Mouse (Mus musculus) embryonic facial prominence, embryonic 14.5 days (tissue): ENCODE data around the gene C5ar1. TPM values are rescaled to one million over a fixed set of nuclear protein-coding genes. Genes with fewer than 3 reads are reported as not detected.

Experiments
- ATAC-seq: fragments of 200-750 bp; cut with Nextera tagmentation; 2 replicates; pipeline ENCODE4 v1.8.0; 2017; ENCODE audit warnings: low read depth, moderate number of reproducible peaks, moderate TSS enrichment
- DNase-seq: peaks from one replicate; pipeline ENCODE4 v3.0.0-alpha.2; 2015; ENCODE audit warnings: low spot score
- H3K27ac ChIP-seq: fragments of 300-500 bp; sonication (generic); replicated peaks from 2 replicates; pipeline ENCODE4 v1.5.1; 2014; ENCODE audit warnings: low read depth, mild to moderate bottlenecking, low read length, moderate library complexity
- H3K27me3 ChIP-seq: fragments of 300-500 bp; sonication (generic); replicated peaks from 2 replicates; pipeline ENCODE4 v1.6.1; 2014; ENCODE audit warnings: low read length; ENCODE audit not compliant: control insufficient read depth, insufficient read depth
- H3K36me3 ChIP-seq: fragments of 300-500 bp; sonication (generic); 2 replicates; pipeline ENCODE4 v1.6.1; 2014; ENCODE audit warnings: low read length, mixed read lengths; ENCODE audit not compliant: control insufficient read depth, insufficient read depth
- H3K4me1 ChIP-seq: fragments of 300-500 bp; sonication (generic); 2 replicates; pipeline ENCODE4 v1.6.1; 2014; ENCODE audit warnings: antibody characterized with exemption, low read length; ENCODE audit not compliant: control insufficient read depth, insufficient read depth
- H3K4me2 ChIP-seq: fragments of 300-500 bp; sonication (generic); 2 replicates; pipeline ENCODE4 v1.6.1; 2014; ENCODE audit warnings: low read depth, mild to moderate bottlenecking, low read length, moderate library complexity, mixed read lengths
- H3K4me3 ChIP-seq: fragments of 300-500 bp; sonication (generic); 2 replicates; pipeline ENCODE4 v1.5.1; 2014; ENCODE audit warnings: low read depth, mild to moderate bottlenecking, low read length
- H3K9ac ChIP-seq: fragments of 300-500 bp; sonication (generic); 2 replicates; pipeline ENCODE4 v1.6.1; 2014; ENCODE audit warnings: low read depth, mild to moderate bottlenecking, low read length, moderate library complexity, mixed read lengths
- H3K9me3 ChIP-seq: fragments of 300-500 bp; sonication (generic); 2 replicates; pipeline ENCODE4 v1.6.1; 2016; ENCODE audit warnings: low read length; ENCODE audit not compliant: control insufficient read depth
- WGBS: fragments of 180-500 bp; shearing (Covaris S2); extraction: QIAGEN DNeasy Blood & Tissue Kit; methylation state at CpG from one replicate; pipeline ENCODE4 v1.1.7; 2014; 5-methylcytosine and 5-hydroxymethylcytosine counted together
- polyA plus RNA-seq: library from polyadenylated mRNA; unstranded; fragments of >200 nt; fragmentation: Nextera tagmentation; extraction: Ambion mirVana; gene quantifications from 2 replicates; pipeline ENCODE4 v1.2.1, GENCODE M21; 2014

The C5ar1 gene
- polyA plus RNA-seq, 1 experiment from 2014 or later, result 4.1 TPM

DNA sequence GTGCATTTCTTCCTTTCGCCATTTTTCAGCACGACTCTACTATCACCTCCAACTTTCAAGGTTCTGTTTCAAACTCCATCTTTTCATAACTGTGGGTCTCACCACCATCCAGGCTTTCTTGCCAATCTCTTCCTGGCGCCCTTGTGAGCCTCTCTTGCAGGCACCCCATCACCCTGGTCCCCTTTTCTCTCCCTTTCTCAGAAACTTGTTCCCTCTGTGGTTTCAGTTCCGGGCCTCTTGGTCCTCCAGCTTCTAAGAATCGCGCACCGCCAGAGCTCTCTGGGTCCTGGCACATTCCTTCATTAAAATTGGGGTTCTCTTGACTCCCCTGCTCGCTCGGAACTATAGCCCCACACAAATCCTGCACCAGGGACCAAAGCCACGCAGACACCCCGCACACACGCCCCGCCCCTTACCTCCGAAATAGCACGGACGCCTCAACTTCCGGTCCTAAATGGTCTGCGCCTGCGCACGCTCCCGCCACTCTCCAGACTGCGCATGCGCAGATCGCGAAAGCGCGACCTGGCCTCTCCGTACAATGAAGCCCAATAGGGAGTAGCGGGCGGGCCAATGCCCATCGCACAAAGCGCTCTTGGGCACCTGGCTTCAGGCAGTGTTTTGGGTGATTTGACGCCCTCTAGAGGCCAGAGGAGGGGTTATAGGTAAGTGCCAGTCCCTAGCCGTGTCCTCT, 37.6 kb downstream of the C5ar1 start, which contains the start of gene Dhx34:
Gene Dhx34 (minus strand): TSS at position 456 of the 691 bp plus-strand sequence.
- Histone ChIP-seq H3K9me3 (no peaks in the 10 kb centered on the region), H3K27me3 (no peaks in the 10 kb centered on the region), H3K4me2 (peak within 1 kb of the TSS; percentile 69), H3K4me1 (peaks cover 8% of the 10 kb centered on the region), H3K36me3 (peaks cover 13% of the 10 kb centered on the region), H3K9ac (peak within 1 kb of the TSS; percentile 89), H3K4me3 (peak within 1 kb of the TSS; percentile 77), H3K27ac (peak within 1 kb of the TSS; percentile 88)
- ATAC-seq (peak; percentile 98), DNase-seq (peak; percentile 96)
- WGBS, result 2% methylated on average over 34 of the region's 34 CpGs

DNA sequence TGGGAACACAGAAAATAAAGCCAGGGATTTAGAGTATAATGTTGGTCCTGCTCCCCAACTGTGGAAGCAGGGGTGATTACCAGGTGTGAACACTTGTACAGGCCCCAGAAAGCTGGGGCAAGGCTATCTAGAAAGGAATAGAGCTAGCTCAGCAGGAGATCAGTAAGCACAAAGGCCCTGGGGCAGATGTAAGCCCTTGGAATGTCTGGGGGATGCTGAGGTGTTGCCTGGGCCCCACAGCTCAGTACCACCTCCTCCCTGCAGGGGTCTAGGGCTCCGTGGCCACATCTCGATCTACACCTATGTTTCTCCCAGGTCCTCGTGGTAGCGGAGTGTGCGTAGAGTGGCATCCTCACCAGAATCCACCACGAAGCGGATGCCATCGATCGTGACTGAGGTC, 45.4 kb downstream of the C5ar1 start:
- no peak overlapping the region for H3K9ac ChIP-seq

DNA sequence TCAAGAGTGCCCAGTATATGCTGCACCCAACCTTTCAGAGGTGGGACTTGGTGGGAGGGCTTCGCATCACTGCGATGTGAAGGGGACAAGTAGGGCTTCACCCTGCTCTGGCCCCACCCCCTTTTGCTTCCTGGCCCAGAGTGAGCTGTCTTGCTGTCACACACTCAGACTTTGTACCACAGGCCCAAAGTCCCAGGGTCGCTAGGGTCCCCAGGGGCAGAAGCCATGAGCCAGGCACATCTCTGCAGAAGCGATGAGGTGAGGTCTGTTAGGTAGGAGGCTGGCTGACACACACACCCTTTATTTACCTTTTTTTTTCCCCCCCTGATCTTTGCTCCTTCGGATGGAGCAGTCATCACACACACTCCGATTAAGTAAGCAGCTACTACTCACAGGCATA, 46.1 kb downstream of the C5ar1 start:
- DNase-seq (no peak), ATAC-seq (no peak)
- Histone ChIP-seq H3K36me3 (peaks cover 88% of the 10 kb centered on the region), H3K9me3 (no peaks in the 10 kb centered on the region), H3K4me2 (no peak overlapping the region), H3K27me3 (no peaks in the 10 kb centered on the region), H3K4me1 (no peaks in the 10 kb centered on the region), H3K27ac (no peak overlapping the region), H3K9ac (no peak overlapping the region), H3K4me3 (no peak overlapping the region)
- 92% methylated on average over 6 of the region's 6 CpGs for WGBS

More for the DNA sequence above, 45.4 kb downstream of the C5ar1 start:
- no peak overlapping the region for H3K27ac ChIP-seq
- no peaks in the 10 kb centered on the region for H3K9me3 ChIP-seq
- no peaks in the 10 kb centered on the region for H3K4me1 ChIP-seq
- DNase-seq, result no peak
- no peak overlapping the region for H3K4me3 ChIP-seq
- peaks cover 82% of the 10 kb centered on the region for H3K36me3 ChIP-seq
- no peak for ATAC-seq
- H3K4me2 ChIP-seq, result no peak overlapping the region
- H3K27me3 ChIP-seq, result no peaks in the 10 kb centered on the region
- WGBS, result 90% methylated on average over 9 of the region's 9 CpGs

DNA sequence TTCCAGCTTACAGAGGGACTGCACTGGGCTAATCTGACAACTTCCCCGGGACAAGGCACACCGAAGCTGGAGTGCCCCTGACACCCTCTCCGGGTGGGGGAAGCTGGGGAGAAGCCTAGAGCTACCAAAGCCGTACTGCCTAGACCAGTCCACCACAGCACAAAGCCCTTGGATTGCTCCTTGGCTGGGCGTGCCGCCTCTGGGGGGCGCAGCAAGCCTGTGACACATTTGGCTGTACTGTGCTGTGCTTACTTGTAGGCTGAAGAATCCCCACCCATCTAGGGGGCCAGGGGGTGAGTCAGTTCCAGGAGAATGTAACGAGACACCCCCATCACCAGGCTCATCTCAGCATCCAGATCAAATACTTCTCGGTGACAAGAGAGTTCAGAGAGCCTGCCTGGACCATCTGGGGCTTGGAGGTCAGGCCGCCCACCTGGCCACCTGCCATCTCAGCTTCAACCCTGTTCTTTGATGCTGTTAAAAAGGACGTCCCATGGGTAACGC, 48.4 kb downstream of the C5ar1 start:
- Histone ChIP-seq H3K4me1 (no peaks in the 10 kb centered on the region), H3K4me2 (no peak overlapping the region), H3K9ac (no peak overlapping the region), H3K4me3 (no peak overlapping the region), H3K27ac (no peak overlapping the region), H3K9me3 (no peaks in the 10 kb centered on the region), H3K36me3 (peaks cover 67% of the 10 kb centered on the region), H3K27me3 (no peaks in the 10 kb centered on the region)
- WGBS, result 75% methylated on average over 12 of the region's 12 CpGs
- ATAC-seq, result 0 out of 2 replicates have a peak, but pooled peaks have one; percentile 35
- DNase-seq, result peak; percentile 12

DNA sequence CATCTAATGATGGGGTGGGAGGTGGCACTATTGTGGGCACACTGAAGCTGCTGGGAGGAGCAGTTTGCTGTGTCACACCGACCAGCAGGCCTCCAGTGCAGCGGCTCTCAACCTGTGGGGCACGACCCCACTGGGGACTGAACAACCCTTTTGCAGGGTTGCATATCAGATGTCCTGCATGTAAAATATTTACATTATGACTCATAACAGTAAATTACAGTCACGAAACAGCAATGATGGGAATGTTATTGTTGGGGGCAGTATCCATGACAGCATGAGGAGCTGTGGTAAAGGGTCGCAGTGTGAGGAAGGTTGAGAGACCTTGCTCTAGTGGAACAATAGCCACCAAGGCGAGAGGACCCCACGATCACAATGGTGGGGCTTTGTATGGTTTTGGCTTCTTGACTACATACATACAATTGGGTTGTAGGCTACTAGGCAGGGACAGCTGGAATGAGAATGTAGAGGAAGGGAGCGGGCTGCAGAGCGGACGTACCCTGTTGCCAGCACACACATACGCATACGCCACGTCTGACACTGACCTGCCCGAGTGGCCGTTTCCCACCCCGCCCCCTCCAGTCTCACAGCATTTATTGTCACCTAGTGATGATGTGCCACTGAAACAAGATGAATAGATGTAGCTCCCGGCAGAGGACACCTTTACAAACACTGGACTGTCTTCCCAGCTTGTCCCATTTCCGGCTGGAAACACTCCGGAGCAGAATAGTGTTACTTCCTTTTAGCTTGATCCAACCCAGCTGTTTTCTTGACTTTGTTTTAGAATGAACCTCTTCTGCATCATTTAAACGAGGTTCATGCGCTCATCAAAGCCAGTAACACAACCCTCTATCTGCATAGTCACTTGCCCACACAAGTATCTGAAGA, 50.3 kb downstream of the C5ar1 start:
- ATAC-seq (no peak), DNase-seq (no peak)
- Histone ChIP-seq H3K4me1 (no peaks in the 10 kb centered on the region), H3K9ac (no peak overlapping the region), H3K27me3 (no peaks in the 10 kb centered on the region), H3K4me2 (no peak overlapping the region), H3K27ac (no peak overlapping the region), H3K4me3 (no peak overlapping the region), H3K9me3 (no peaks in the 10 kb centered on the region), H3K36me3 (peaks cover 64% of the 10 kb centered on the region)
- WGBS, result 85% methylated on average over 21 of the region's 21 CpGs

DNA sequence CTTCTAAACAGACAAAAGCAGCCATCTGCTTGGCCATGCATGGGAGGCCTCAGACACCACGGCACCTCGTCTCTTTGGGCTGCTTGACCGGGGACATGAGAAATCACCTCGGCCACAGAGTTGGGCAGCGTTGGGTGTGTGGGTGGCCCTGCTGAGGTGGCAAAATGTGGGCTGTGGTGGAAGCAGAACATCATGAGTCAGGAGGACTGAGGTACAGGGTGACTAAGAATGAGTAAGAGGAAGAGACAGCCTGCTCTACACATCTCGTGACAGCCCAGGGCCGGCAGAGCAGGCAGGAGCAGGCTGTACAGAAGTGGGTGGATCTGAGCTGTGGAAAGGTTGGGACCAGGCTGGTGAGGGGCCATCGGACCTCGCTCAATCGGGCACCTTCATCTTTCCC, 51.8 kb downstream of the C5ar1 start:
- H3K4me1 ChIP-seq, result no peaks in the 10 kb centered on the region
- H3K27ac ChIP-seq, result no peak overlapping the region
- no peak overlapping the region for H3K4me3 ChIP-seq
- H3K36me3 ChIP-seq, result peaks cover 63% of the 10 kb centered on the region
- no peak for DNase-seq
- H3K9ac ChIP-seq, result no peak overlapping the region
- H3K4me2 ChIP-seq, result no peak overlapping the region
- no peaks in the 10 kb centered on the region for H3K9me3 ChIP-seq
- ATAC-seq, result no peak
- WGBS, result 90% methylated on average over 10 of the region's 10 CpGs
- no peaks in the 10 kb centered on the region for H3K27me3 ChIP-seq

DNA sequence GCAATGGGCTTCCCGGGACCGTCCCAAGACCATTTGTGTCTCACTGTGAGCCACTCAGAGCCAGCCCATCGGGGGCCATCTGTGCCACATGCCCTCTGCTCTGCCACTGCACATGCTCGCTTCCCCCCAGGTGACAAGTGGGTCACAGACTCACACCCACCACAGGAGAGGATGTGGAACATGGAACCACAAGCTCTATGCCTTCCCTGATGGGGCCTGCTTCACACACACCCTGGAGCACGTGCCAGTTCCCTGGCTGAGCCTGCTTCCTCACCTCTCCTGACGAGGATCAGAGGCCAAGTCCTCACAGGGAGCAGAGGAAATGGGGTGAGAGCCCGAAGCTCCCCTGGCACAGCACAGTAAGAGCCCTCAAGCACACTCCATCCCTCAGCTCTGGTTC, 52.3 kb downstream of the C5ar1 start:
- ATAC-seq, result no peak
- Histone ChIP-seq H3K27me3 (no peaks in the 10 kb centered on the region), H3K4me1 (no peaks in the 10 kb centered on the region), H3K4me3 (no peak overlapping the region), H3K36me3 (peaks cover 65% of the 10 kb centered on the region), H3K27ac (no peak overlapping the region), H3K9ac (no peak overlapping the region), H3K9me3 (no peaks in the 10 kb centered on the region), H3K4me2 (no peak overlapping the region)
- no peak for DNase-seq
- WGBS, result 76% methylated on average over 7 of the region's 7 CpGs

DNA sequence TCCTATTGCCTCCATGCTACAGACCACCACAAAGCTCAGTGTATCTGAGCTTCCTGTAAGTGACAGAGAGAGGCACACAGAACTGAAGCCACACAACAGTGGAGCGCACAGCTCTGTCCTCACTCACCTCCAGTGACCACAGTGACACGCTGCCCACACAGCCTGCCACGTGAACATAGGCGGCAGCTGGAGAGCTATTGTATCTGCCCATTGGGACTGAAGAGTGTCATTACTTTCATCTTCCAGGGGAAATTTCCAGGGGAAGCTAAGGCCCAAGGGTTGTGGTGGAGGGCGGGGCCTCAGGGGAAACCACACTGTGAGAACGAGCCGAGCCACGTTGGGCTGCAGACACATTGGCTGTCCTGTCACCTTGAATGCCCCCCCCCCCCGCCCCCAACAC, 54.5 kb downstream of the C5ar1 start:
- DNase-seq (no peak), ATAC-seq (no peak)
- H3K36me3 ChIP-seq, result peaks cover 63% of the 10 kb centered on the region

More for the DNA sequence above, 54.5 kb downstream of the C5ar1 start:
- Histone ChIP-seq H3K4me1 (no peaks in the 10 kb centered on the region), H3K4me2 (no peak overlapping the region), H3K9ac (no peak overlapping the region), H3K27ac (no peak overlapping the region), H3K27me3 (no peaks in the 10 kb centered on the region), H3K9me3 (no peaks in the 10 kb centered on the region), H3K4me3 (no peak overlapping the region)
- WGBS, result 80% methylated on average over 8 of the region's 9 CpGs
